Mouse (Mus musculus): ENCODE data around the gene Tmem200a. TPM values are rescaled to one million over a fixed set of nuclear protein-coding genes. Genes with fewer than 3 reads are reported as not detected.

Gene Tmem200a
- polyA plus RNA-seq, 1 experiment: 0.41 TPM

- TF ChIP-seq CTCF (conservative IDR thresholded peaks at IDR 0.05; ENCODE audit: insufficient read depth, insufficient read length, low read depth, low read length) (no peak), POLR2A (IDR thresholded peaks at IDR 0.05; ENCODE audit: low read depth, low read length) (no peak)
- WGBS: 64% methylated on average over 2 of the region's 2 CpGs
- no peak for DNase-seq
- Histone ChIP-seq H3K4me3 (ENCODE audit: insufficient read depth, low read depth, low read length) (no peak overlapping the region), H3K4me1 (ENCODE audit: control insufficient read depth, insufficient read depth, low read length) (no peaks in the 10 kb centered on the region), H3K36me3 (ENCODE audit: control insufficient read depth, insufficient read depth, low read length) (no peaks in the 10 kb centered on the region), H3K27ac (ENCODE audit: insufficient read depth, low read depth, low read length) (no peak overlapping the region), H3K27me3 (replicated peaks; ENCODE audit: control insufficient read depth, insufficient read depth, low read length) (no peaks in the 10 kb centered on the region)
These were observed 201.1 kb downstream of the Tmem200a start for GRCm38 (mm10) chr10:25877731-25878130.

- no peaks in the 10 kb centered on the region for H3K27me3 ChIP-seq (replicated peaks; ENCODE audit: control insufficient read depth, insufficient read depth, low read length)
- H3K27ac ChIP-seq (ENCODE audit: insufficient read depth, low read depth, low read length): no peak overlapping the region
- no peaks in the 10 kb centered on the region for H3K36me3 ChIP-seq (ENCODE audit: control insufficient read depth, insufficient read depth, low read length)
- 64% methylated on average over 3 of the region's 3 CpGs for WGBS
- H3K4me3 ChIP-seq (ENCODE audit: insufficient read depth, low read depth, low read length): no peak overlapping the region
- no peak for DNase-seq
- TF ChIP-seq POLR2A (IDR thresholded peaks at IDR 0.05; ENCODE audit: low read depth, low read length) (no peak), CTCF (conservative IDR thresholded peaks at IDR 0.05; ENCODE audit: insufficient read depth, insufficient read length, low read depth, low read length) (no peak)
- H3K4me1 ChIP-seq (ENCODE audit: control insufficient read depth, insufficient read depth, low read length): no peaks in the 10 kb centered on the region
These were observed 202.0 kb downstream of the Tmem200a start for GRCm38 (mm10) chr10:25876809-25877208.

DNA sequence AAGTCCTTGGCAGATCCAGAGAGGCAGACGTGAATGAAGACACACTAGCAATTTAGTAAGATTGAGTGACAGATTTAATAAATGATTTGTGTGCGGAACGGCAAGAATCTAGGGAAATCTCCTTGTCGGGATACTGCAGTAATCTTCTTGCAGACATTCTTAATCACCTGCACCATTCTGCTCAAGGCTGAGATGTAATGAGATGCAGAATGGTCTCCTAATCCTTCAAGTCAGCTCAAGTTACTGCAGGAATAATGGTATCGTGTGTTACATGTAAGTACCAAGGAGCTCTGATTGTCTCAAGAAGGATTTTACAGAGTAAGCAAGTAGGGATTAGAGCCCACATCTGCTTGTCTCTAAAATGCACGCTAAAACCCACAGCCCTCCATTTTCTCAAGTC lies 210.1 kb downstream of the Tmem200a start:
- H3K27ac ChIP-seq (ENCODE audit: insufficient read depth, low read depth, low read length): no peak overlapping the region
- TF ChIP-seq CTCF (conservative IDR thresholded peaks at IDR 0.05; ENCODE audit: insufficient read depth, insufficient read length, low read depth, low read length): no peak
- no peak for TF ChIP-seq POLR2A (IDR thresholded peaks at IDR 0.05; ENCODE audit: low read depth, low read length)
- no peaks in the 10 kb centered on the region for H3K36me3 ChIP-seq (ENCODE audit: control insufficient read depth, insufficient read depth, low read length)
- H3K4me3 ChIP-seq (ENCODE audit: insufficient read depth, low read depth, low read length): no peak overlapping the region
- DNase-seq: no peak
- H3K4me1 ChIP-seq (ENCODE audit: control insufficient read depth, insufficient read depth, low read length): no peaks in the 10 kb centered on the region
- no peaks in the 10 kb centered on the region for H3K27me3 ChIP-seq (replicated peaks; ENCODE audit: control insufficient read depth, insufficient read depth, low read length)
- 80% methylated on average over 6 of the region's 6 CpGs for WGBS

Other genes with a start within 250 kb of the Tmem200a start
- gene Gm9767, start 797 bp downstream of the Tmem200a start, polyA plus RNA-seq (2012; rRNA removed): not detected in 2 replicates
- gene Samd3, start 150.7 kb upstream of the Tmem200a start, polyA plus RNA-seq (2012; rRNA removed): 0.19 TPM in 1 of 2 replicates, not detected in the other